Mouse (Mus musculus) adipocyte (in vitro differentiated cells): Measurements from ENCODE around the gene Dhrs2.

ENCODE experiments used
- DNase-seq: peaks from one replicate; pipeline ENCODE4 v3.0.0-alpha.2; 2016; ENCODE audit warnings: low spot score

Dhrs2 gene

DNA sequence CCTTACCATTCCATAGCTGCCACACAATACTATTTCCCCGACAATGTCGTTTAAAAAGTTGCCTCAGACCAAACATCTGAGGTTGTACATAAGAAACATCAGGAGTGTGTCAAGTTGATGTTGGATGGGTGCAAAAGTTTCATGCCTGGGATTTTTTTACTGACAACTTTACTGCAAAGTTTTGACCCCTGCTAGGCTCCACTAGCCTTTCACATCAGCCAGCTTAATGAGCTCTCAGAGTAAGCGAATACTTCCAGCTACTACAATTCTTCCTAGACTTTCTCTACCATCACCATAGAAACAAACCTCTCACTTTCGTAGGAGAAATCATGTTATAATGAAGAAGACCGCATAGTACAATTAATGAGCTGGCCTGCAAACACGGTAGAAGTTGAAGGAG lies 26.5 kb downstream of the Dhrs2 start:
- DNase-seq: no peak

DNA sequence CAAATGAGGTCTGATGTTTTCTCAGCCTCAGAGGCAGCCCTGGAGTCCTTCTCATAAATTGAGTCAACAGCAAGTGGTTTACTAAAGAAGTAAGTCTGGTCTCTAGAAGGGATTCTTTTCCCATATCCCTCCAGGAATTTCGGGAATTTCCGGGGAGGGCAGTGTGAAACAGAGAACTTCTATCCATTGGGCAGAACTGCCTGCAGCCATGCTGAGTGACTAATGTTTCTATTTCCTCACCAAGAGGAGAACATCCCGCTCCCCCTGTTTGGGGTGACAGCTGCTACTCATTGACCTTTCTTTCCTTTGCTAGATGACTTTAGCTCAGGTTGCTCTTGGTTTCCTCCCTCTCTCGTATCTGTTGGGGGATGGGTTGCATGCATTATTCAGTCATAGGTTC lies 31.8 kb downstream of the Dhrs2 start:
- no peak for DNase-seq

DNA sequence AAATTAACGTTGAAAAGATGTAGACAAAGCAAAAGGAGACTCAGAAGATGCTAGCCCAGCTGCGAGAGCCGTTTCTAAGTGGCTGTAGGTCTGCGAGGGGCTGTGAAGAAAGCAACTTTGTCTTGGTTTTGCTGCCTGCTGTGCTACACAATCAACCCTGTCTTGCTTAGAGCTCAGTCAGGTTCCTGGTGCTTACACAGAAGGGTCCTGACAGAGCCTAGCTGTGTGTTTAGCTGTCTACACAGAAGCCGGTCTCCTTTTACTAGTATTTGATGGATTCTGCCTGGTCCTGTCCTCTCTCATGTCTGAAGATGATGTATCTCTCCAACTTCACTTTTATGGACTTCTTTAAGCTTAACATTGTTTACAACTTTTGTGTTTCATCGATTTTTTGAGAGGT lies 33.6 kb downstream of the Dhrs2 start:
- DNase-seq: no peak

DNA sequence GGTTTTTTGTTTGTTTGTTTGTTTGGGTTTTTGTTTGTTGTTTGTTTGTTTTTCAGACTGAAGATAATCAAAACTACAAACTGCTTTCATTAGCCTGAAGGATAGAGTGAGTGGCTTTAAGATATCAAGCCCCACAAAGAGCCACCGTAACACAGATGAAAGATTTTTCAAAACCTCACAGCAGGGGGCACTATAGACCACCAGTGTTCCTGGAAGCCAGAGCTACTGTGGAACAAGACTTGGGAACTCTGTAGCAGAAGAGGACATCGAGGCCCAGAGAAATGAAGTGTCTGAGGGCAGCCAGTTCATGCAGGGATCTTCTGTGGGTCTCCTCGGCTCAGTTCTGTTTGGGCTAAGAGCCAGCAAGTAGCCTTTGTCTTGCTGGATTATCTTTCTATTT lies 49.4 kb downstream of the Dhrs2 start:
- DNase-seq: peak; percentile 5

DNA sequence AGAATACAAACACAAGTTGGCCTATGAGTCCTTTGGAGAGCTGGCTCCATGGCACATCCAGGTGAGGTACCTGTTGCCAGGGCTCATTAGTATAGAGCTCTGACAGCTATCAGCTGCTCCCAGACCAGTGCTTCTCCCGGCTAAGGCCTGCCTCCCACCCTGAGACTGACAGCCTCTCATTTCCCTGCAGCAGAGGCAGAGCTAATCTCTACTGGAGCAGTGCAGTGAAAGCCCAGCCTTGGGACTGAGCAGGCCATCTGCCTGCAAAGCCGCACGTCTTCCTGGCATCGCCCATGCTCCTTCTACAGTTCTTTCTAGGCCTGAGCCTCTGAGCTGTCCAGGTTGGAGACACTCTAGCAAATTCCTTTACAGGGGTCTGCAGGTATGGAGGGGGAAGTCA lies 51.2 kb downstream of the Dhrs2 start:
- no peak for DNase-seq

DNA sequence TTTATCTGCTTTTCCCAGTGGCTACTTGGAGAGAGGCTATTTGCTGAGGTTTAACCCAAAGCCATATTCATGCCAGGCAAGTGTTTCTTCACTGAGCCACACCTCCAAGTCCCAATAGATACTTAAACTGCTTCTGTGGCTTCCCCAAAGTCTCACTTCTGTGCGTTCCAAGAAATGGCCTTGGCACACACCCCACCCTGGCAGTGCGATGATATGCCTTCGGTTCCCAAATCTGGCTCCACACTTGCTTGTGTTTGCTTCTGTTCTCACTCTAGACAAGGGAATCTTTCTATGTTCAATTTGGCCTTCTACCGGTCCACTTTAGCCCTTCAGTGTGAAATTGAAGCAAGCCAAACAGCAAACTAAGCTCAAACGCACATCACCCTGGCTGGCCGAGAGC lies 53.0 kb downstream of the Dhrs2 start:
- no peak for DNase-seq

DNA sequence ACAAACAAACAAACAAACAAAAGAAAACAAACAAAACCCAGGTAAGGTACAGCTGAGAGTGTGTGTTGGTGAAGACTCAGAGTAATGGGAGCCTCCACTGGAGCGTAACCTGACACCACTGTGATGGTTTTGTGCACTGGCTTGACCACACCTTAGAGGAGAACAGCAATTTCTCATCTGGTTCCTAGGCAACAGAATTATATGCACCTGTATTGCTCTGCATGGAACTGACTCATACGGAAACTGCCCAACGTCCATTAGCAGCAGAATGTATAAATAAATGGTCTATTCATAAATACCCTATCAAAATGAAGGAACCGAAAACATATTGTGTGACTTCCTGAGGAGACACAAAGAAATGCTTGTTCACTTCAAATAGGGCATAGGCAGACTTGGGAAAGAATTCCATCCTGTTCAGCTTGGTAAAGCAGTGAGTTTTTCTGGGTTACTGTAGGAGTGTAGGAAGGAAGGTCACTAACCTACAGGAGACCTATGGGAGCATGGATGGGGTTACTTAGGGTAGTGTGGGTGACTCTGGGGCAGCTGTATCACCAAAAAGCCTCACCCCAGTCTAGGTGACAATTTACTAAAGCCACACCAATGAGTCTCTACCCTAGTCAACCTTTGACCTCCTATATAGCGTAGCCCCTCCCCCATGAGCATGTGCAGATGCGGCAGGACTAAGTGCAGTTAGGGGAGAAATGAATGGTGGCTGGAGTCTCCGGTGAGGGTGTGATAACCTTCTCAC lies 57.7 kb downstream of the Dhrs2 start:
- DNase-seq: no peak
